Mouse (Mus musculus): ENCODE measurements at regions not wholly inside any gene's neighbourhood (a gene's known extent, or its start where the extent isn't known, plus 50 kb on each side); places are given as distances from the start of the nearest gene placed in this dataset.

- H3K27me3 ChIP-seq (ENCODE audit: control insufficient read depth, insufficient read depth, low read length), result no peaks in the 10 kb centered on the region
- no peak overlapping the region for H3K4me2 ChIP-seq (replicated peaks)
- ATAC-seq (ENCODE audit: low FRiP score) (no peak), DNase-seq (ENCODE audit: low spot score) (no peak)
- H3K9me3 ChIP-seq (ENCODE audit: control insufficient read depth, low read length), result no peaks in the 10 kb centered on the region
- H3K36me3 ChIP-seq (replicated peaks; ENCODE audit: control insufficient read depth, insufficient read depth), result no peaks in the 10 kb centered on the region
- H3K4me3 ChIP-seq (replicated peaks; ENCODE audit: low read length), result no peak overlapping the region
- no peak overlapping the region for H3K9ac ChIP-seq
- no peaks in the 10 kb centered on the region for H3K4me1 ChIP-seq (replicated peaks; ENCODE audit: control insufficient read depth, insufficient read depth, low read length)
- H3K27ac ChIP-seq, result no peak overlapping the region
Measured at GRCm38 (mm10) chr3:140821266-140821665, 390.9 kb downstream of the Pdha2 start.

- Histone ChIP-seq H3K36me3 (replicated peaks; ENCODE audit: control insufficient read depth, insufficient read depth) (no peaks in the 10 kb centered on the region), H3K27ac (no peak overlapping the region), H3K9ac (no peak overlapping the region), H3K27me3 (ENCODE audit: control insufficient read depth, insufficient read depth, low read length) (no peaks in the 10 kb centered on the region), H3K4me2 (replicated peaks) (no peak overlapping the region), H3K9me3 (ENCODE audit: control insufficient read depth, low read length) (no peaks in the 10 kb centered on the region), H3K4me1 (replicated peaks; ENCODE audit: control insufficient read depth, insufficient read depth, low read length) (no peaks in the 10 kb centered on the region), H3K4me3 (replicated peaks; ENCODE audit: low read length) (no peak overlapping the region)
- 95% methylated on average over 2 of the region's 2 CpGs for WGBS
- ATAC-seq (ENCODE audit: low FRiP score) (no peak), DNase-seq (ENCODE audit: low spot score) (no peak)
Measured at GRCm38 (mm10) chr3:140805586-140805985, 406.6 kb downstream of the Pdha2 start.

- WGBS, result 93% methylated on average over 2 of the region's 2 CpGs
- Histone ChIP-seq H3K4me2 (replicated peaks) (no peak overlapping the region), H3K27me3 (ENCODE audit: control insufficient read depth, insufficient read depth, low read length) (no peaks in the 10 kb centered on the region), H3K4me1 (replicated peaks; ENCODE audit: control insufficient read depth, insufficient read depth, low read length) (no peaks in the 10 kb centered on the region), H3K9ac (no peak overlapping the region), H3K4me3 (replicated peaks; ENCODE audit: low read length) (no peak overlapping the region), H3K36me3 (replicated peaks; ENCODE audit: control insufficient read depth, insufficient read depth) (no peaks in the 10 kb centered on the region), H3K27ac (no peak overlapping the region), H3K9me3 (ENCODE audit: control insufficient read depth, low read length) (no peaks in the 10 kb centered on the region)
- ATAC-seq (ENCODE audit: low FRiP score) (no peak), DNase-seq (ENCODE audit: low spot score) (no peak)
Measured at GRCm38 (mm10) chr3:140792943-140793342, 419.2 kb downstream of the Pdha2 start.

- no peak for DNase-seq (ENCODE audit: low spot score)
- no peak for ATAC-seq (ENCODE audit: low FRiP score)
- Histone ChIP-seq H3K36me3 (replicated peaks; ENCODE audit: control insufficient read depth, insufficient read depth) (no peaks in the 10 kb centered on the region), H3K27ac (no peak overlapping the region), H3K27me3 (ENCODE audit: control insufficient read depth, insufficient read depth, low read length) (no peaks in the 10 kb centered on the region), H3K4me1 (replicated peaks; ENCODE audit: control insufficient read depth, insufficient read depth, low read length) (no peaks in the 10 kb centered on the region), H3K4me3 (replicated peaks; ENCODE audit: low read length) (no peak overlapping the region), H3K9me3 (ENCODE audit: control insufficient read depth, low read length) (no peaks in the 10 kb centered on the region), H3K4me2 (replicated peaks) (no peak overlapping the region), H3K9ac (no peak overlapping the region)
- 55% methylated on average over 3 of the region's 3 CpGs for WGBS
Measured at GRCm38 (mm10) chr3:140785700-140786099, 426.5 kb downstream of the Pdha2 start.

GRCm38 (mm10) chr3:140760051-140760450 lies 452.1 kb downstream of the Pdha2 start:
- Histone ChIP-seq H3K27me3 (ENCODE audit: control insufficient read depth, insufficient read depth, low read length) (no peaks in the 10 kb centered on the region), H3K4me2 (replicated peaks) (no peak overlapping the region), H3K9me3 (ENCODE audit: control insufficient read depth, low read length) (no peaks in the 10 kb centered on the region), H3K36me3 (replicated peaks; ENCODE audit: control insufficient read depth, insufficient read depth) (no peaks in the 10 kb centered on the region), H3K27ac (no peak overlapping the region), H3K4me1 (replicated peaks; ENCODE audit: control insufficient read depth, insufficient read depth, low read length) (no peaks in the 10 kb centered on the region), H3K4me3 (replicated peaks; ENCODE audit: low read length) (no peak overlapping the region), H3K9ac (no peak overlapping the region)
- DNase-seq (ENCODE audit: low spot score) (no peak), ATAC-seq (ENCODE audit: low FRiP score) (no peak)
- WGBS, result 83% methylated on average over 4 of the region's 4 CpGs

GRCm38 (mm10) chr3:140744501-140744900 lies 467.7 kb downstream of the Pdha2 start:
- Histone ChIP-seq H3K4me3 (replicated peaks; ENCODE audit: low read length) (no peak overlapping the region), H3K9me3 (ENCODE audit: control insufficient read depth, low read length) (no peaks in the 10 kb centered on the region), H3K27me3 (ENCODE audit: control insufficient read depth, insufficient read depth, low read length) (no peaks in the 10 kb centered on the region), H3K9ac (no peak overlapping the region), H3K4me2 (replicated peaks) (no peak overlapping the region), H3K36me3 (replicated peaks; ENCODE audit: control insufficient read depth, insufficient read depth) (no peaks in the 10 kb centered on the region), H3K4me1 (replicated peaks; ENCODE audit: control insufficient read depth, insufficient read depth, low read length) (no peaks in the 10 kb centered on the region), H3K27ac (no peak overlapping the region)
- ATAC-seq (ENCODE audit: low FRiP score), result no peak
- DNase-seq (ENCODE audit: low spot score), result no peak
- WGBS, result 68% methylated on average over 2 of the region's 2 CpGs

- no peak overlapping the region for H3K4me3 ChIP-seq (replicated peaks; ENCODE audit: low read length)
- no peak overlapping the region for H3K4me2 ChIP-seq (replicated peaks)
- ATAC-seq (ENCODE audit: low FRiP score) (no peak), DNase-seq (ENCODE audit: low spot score) (no peak)
- no peaks in the 10 kb centered on the region for H3K27me3 ChIP-seq (ENCODE audit: control insufficient read depth, insufficient read depth, low read length)
- H3K4me1 ChIP-seq (replicated peaks; ENCODE audit: control insufficient read depth, insufficient read depth, low read length), result 0 out of 2 replicates have a peak, but pooled peaks cover 6% of the 10 kb centered on the region
- H3K36me3 ChIP-seq (replicated peaks; ENCODE audit: control insufficient read depth, insufficient read depth), result no peaks in the 10 kb centered on the region
- 90% methylated on average over 1 of the region's 1 CpGs for WGBS
- no peak overlapping the region for H3K27ac ChIP-seq
- H3K9ac ChIP-seq, result no peak overlapping the region
- no peaks in the 10 kb centered on the region for H3K9me3 ChIP-seq (ENCODE audit: control insufficient read depth, low read length)
Measured at GRCm38 (mm10) chr3:140740430-140740829, 471.7 kb downstream of the Pdha2 start.

- Histone ChIP-seq H3K4me3 (replicated peaks; ENCODE audit: low read length) (no peak overlapping the region), H3K4me2 (replicated peaks) (no peak overlapping the region), H3K36me3 (replicated peaks; ENCODE audit: control insufficient read depth, insufficient read depth) (no peaks in the 10 kb centered on the region), H3K9me3 (ENCODE audit: control insufficient read depth, low read length) (no peaks in the 10 kb centered on the region), H3K27me3 (ENCODE audit: control insufficient read depth, insufficient read depth, low read length) (no peaks in the 10 kb centered on the region), H3K9ac (no peak overlapping the region), H3K4me1 (replicated peaks; ENCODE audit: control insufficient read depth, insufficient read depth, low read length) (0 out of 2 replicates have a peak, but pooled peaks cover 6% of the 10 kb centered on the region), H3K27ac (peak overlapping the region; percentile 7; the same call in 1 of the 2 replicates)
- ATAC-seq (ENCODE audit: low FRiP score), result no peak
- DNase-seq (ENCODE audit: low spot score), result no peak
- WGBS, result 77% methylated on average over 8 of the region's 8 CpGs
Measured at GRCm38 (mm10) chr3:140738654-140739369, 473.3 kb downstream of the Pdha2 start.

- ATAC-seq (ENCODE audit: low FRiP score) (no peak), DNase-seq (ENCODE audit: low spot score) (no peak)
- no peak overlapping the region for H3K9ac ChIP-seq
- no peaks in the 10 kb centered on the region for H3K4me1 ChIP-seq (replicated peaks; ENCODE audit: control insufficient read depth, insufficient read depth, low read length)
- no peaks in the 10 kb centered on the region for H3K27me3 ChIP-seq (ENCODE audit: control insufficient read depth, insufficient read depth, low read length)
- no peak overlapping the region for H3K4me3 ChIP-seq (replicated peaks; ENCODE audit: low read length)
- H3K4me2 ChIP-seq (replicated peaks), result no peak overlapping the region
- no peaks in the 10 kb centered on the region for H3K36me3 ChIP-seq (replicated peaks; ENCODE audit: control insufficient read depth, insufficient read depth)
- H3K9me3 ChIP-seq (ENCODE audit: control insufficient read depth, low read length), result no peaks in the 10 kb centered on the region
- H3K27ac ChIP-seq, result no peak overlapping the region
Measured at GRCm38 (mm10) chr3:140716896-140717295, 495.3 kb downstream of the Pdha2 start.
